Mouse (Mus musculus) erythroblast, embryonic 14.5 days (primary cell): ENCODE results near the gene Sipa1l3.

Experiments used
- GATA1 ChIP-seq: IDR thresholded peaks from 2 replicates; pipeline ENCODE4 v1.6.1; 2012; ENCODE audit warnings: low read length, inconsistent platforms, mixed read lengths
- TAL1 ChIP-seq: IDR thresholded peaks from 3 replicates; pipeline ENCODE4 v1.6.1; 2012; ENCODE audit warnings: low read length, inconsistent platforms, mixed read lengths

DNA sequence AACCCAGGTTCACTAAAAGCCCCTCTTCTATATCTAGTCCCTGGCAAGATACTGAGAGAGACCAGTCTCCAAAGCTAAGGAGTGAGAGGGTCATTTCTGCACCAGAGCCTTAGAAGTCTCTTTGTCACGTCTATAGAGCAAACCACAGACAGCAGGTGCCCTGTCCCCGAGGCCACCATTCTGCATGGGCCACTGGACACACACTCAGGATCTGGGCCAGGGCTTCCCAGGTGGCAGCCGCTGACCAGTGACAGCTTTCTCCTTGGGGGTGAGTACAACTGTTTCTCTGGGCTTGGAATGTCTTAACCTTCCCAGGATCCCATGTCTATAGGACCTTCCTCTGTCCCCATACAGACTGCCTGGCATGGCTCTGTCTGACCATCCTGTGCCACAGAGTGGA lies 55.6 kb downstream of the Sipa1l3 start:
- TF ChIP-seq GATA1 (no peak), TAL1 (no peak)
